Mouse (Mus musculus) midbrain, postnatal 0 days (tissue): Measurements from ENCODE around the gene Trappc2l. TPM values are rescaled to one million over a fixed set of nuclear protein-coding genes. Genes with fewer than 3 reads are reported as not detected.
A peak's percentile ranks its signal among the peaks of the same experiment; 100 is the strongest.
"Not testable (repeated sequence)": the region's sequence is repeated elsewhere in the genome, so short reads cannot be mapped to it uniquely, and the experiment has no call there.

Experiments
- ATAC-seq: fragments of 200-750 bp; cut with Nextera tagmentation; 2 replicates; pipeline ENCODE4 v1.8.0; 2017; ENCODE audit warnings: moderate number of reproducible peaks, mild to moderate bottlenecking, moderate TSS enrichment, moderate library complexity; ENCODE audit not compliant: low FRiP score
- DNase-seq: peaks from one replicate; pipeline ENCODE4 v3.0.0-alpha.2; 2015; ENCODE audit warnings: low spot score
- H3K27ac ChIP-seq: fragments of 300-500 bp; sonication (generic); 2 replicates; pipeline ENCODE4 v1.5.1; 2014; ENCODE audit warnings: low read depth, mild to moderate bottlenecking, low read length, mixed read lengths
- H3K27me3 ChIP-seq: fragments of 300-500 bp; sonication (generic); 2 replicates; pipeline ENCODE4 v1.6.1; 2014; ENCODE audit warnings: low read length, control low read depth, mixed read lengths; ENCODE audit not compliant: insufficient read depth
- H3K36me3 ChIP-seq: fragments of 300-500 bp; sonication (generic); 2 replicates; pipeline ENCODE4 v1.6.1; 2014; ENCODE audit warnings: low read length, control low read depth, mixed read lengths; ENCODE audit not compliant: insufficient read depth
- H3K4me1 ChIP-seq: fragments of 300-500 bp; sonication (generic); 2 replicates; pipeline ENCODE4 v1.6.1; 2014; ENCODE audit warnings: mild to moderate bottlenecking, control low read depth, antibody characterized with exemption, low read length, mixed read lengths; ENCODE audit not compliant: insufficient read depth
- H3K4me2 ChIP-seq: fragments of 300-500 bp; sonication (generic); 2 replicates; pipeline ENCODE4 v1.6.1; 2014; ENCODE audit warnings: low read depth, mild to moderate bottlenecking, low read length, mixed read lengths; ENCODE audit not compliant: poor library complexity, severe bottlenecking
- H3K4me3 ChIP-seq: fragments of 300-500 bp; sonication (generic); 2 replicates; pipeline ENCODE4 v1.5.1; 2014; ENCODE audit warnings: low read depth, mild to moderate bottlenecking, low read length, moderate library complexity
- H3K9ac ChIP-seq: fragments of 300-500 bp; sonication (generic); replicated peaks from 2 replicates; pipeline ENCODE4 v1.6.1; 2014; ENCODE audit warnings: mild to moderate bottlenecking, low read length, moderate library complexity, mixed read lengths; ENCODE audit not compliant: poor library complexity, severe bottlenecking
- H3K9me3 ChIP-seq: fragments of 300-500 bp; sonication (generic); 2 replicates; pipeline ENCODE4 v1.6.1; 2016; ENCODE audit warnings: low read length, control low read depth
- CTCF ChIP-seq: IDR thresholded peaks from 2 replicates; pipeline ENCODE4 v1.5.1; 2016; ENCODE audit warnings: antibody characterized with exemption, mild to moderate bottlenecking
- WGBS: fragments of 180-500 bp; shearing (Covaris S2); extraction: QIAGEN DNeasy Blood & Tissue Kit; methylation state at CpG from one replicate; pipeline ENCODE4 v1.1.7; 2014; 5-methylcytosine and 5-hydroxymethylcytosine counted together
- polyA plus RNA-seq: library from polyadenylated mRNA; unstranded; fragments of >200 nt; fragmentation: Nextera tagmentation; extraction: Ambion mirVana; gene quantifications from 2 replicates; pipeline ENCODE4 v1.2.1, GENCODE M21; 2015
- total RNA-seq: library from RNA; depleted of rRNA; stranded (reverse); fragments of >200 nt; gene quantifications from 2 replicates; pipeline ENCODE4 v1.2.3, GENCODE M21; 2014

Gene Trappc2l
- total and polyA plus RNA-seq, 2 experiments from 2014 or later: 14.1 to 138 TPM

GRCm38 (mm10) chr8:122568881-122569309 is 42.5 kb upstream of the Trappc2l start:
- H3K36me3 ChIP-seq: 0 out of 2 replicates have a peak, but pooled peaks cover 5% of the 10 kb centered on the region
- TF ChIP-seq CTCF: 0 out of 2 replicates have a peak, but pooled peaks have one; percentile 14
- WGBS: 19% methylated on average over 10 of the region's 10 CpGs

GRCm38 (mm10) chr8:122569329-122569728 is 42.1 kb upstream of the Trappc2l start:
- Histone ChIP-seq H3K9ac (no peak overlapping the region), H3K4me1 (peaks cover 15% of the 10 kb centered on the region), H3K36me3 (0 out of 2 replicates have a peak, but pooled peaks cover 5% of the 10 kb centered on the region), H3K4me2 (no peak overlapping the region), H3K4me3 (no peak overlapping the region), H3K9me3 (no peaks in the 10 kb centered on the region), H3K27me3 (no peaks in the 10 kb centered on the region), H3K27ac (no peak overlapping the region)
- ATAC-seq (no peak), DNase-seq (no peak)
- 76% methylated on average over 9 of the region's 9 CpGs for WGBS
- TF ChIP-seq CTCF: no peak

More at GRCm38 (mm10) chr8:122568881-122569309, 42.5 kb upstream of the Trappc2l start:
- no peak overlapping the region for H3K9ac ChIP-seq
- no peaks in the 10 kb centered on the region for H3K27me3 ChIP-seq
- H3K27ac ChIP-seq: no peak overlapping the region
- no peak overlapping the region for H3K4me3 ChIP-seq
- ATAC-seq (no peak), DNase-seq (no peak)
- H3K9me3 ChIP-seq: no peaks in the 10 kb centered on the region
- peaks cover 15% of the 10 kb centered on the region for H3K4me1 ChIP-seq
- H3K4me2 ChIP-seq: peak overlapping the region; percentile 91

GRCm38 (mm10) chr8:122569996-122570395 is 41.4 kb upstream of the Trappc2l start:
- Histone ChIP-seq H3K4me2 (no peak overlapping the region), H3K27ac (no peak overlapping the region), H3K9me3 (no peaks in the 10 kb centered on the region), H3K4me3 (no peak overlapping the region), H3K4me1 (peaks cover 15% of the 10 kb centered on the region), H3K27me3 (no peaks in the 10 kb centered on the region), H3K9ac (no peak overlapping the region), H3K36me3 (peaks cover 5% of the 10 kb centered on the region; the same call in 1 of the 2 replicates)
- DNase-seq (no peak), ATAC-seq (no peak)
- WGBS: 97% methylated on average over 16 of the region's 16 CpGs
- TF ChIP-seq CTCF: no peak

- Histone ChIP-seq H3K27me3 (no peaks in the 10 kb centered on the region), H3K4me3 (no peak overlapping the region), H3K9me3 (no peaks in the 10 kb centered on the region), H3K27ac (no peak overlapping the region), H3K36me3 (peaks cover 5% of the 10 kb centered on the region; the same call in 1 of the 2 replicates), H3K4me1 (peaks cover 26% of the 10 kb centered on the region), H3K4me2 (no peak overlapping the region), H3K9ac (no peak overlapping the region)
- 94% methylated on average over 11 of the region's 11 CpGs for WGBS
- TF ChIP-seq CTCF: no peak
- DNase-seq: no peak
- ATAC-seq: no peak
Observed at GRCm38 (mm10) chr8:122571153-122571552, 40.3 kb upstream of the Trappc2l start.

GRCm38 (mm10) chr8:122571750-122572267 is 39.6 kb upstream of the Trappc2l start:
- no peak for DNase-seq
- H3K9ac ChIP-seq: no peak overlapping the region
- H3K4me2 ChIP-seq: no peak overlapping the region
- TF ChIP-seq CTCF: no peak
- no peak for ATAC-seq
- 92% methylated on average over 17 of the region's 17 CpGs for WGBS
- H3K4me1 ChIP-seq: peaks cover 23% of the 10 kb centered on the region
- H3K4me3 ChIP-seq: no peak overlapping the region
- H3K27ac ChIP-seq: no peak overlapping the region
- no peaks in the 10 kb centered on the region for H3K9me3 ChIP-seq
- peaks cover 5% of the 10 kb centered on the region; the same call in 1 of the 2 replicates for H3K36me3 ChIP-seq
- H3K27me3 ChIP-seq: no peaks in the 10 kb centered on the region

GRCm38 (mm10) chr8:122572751-122573150 is 38.7 kb upstream of the Trappc2l start:
- no peaks in the 10 kb centered on the region for H3K27me3 ChIP-seq
- H3K4me2 ChIP-seq: no peak overlapping the region
- peaks cover 23% of the 10 kb centered on the region for H3K4me1 ChIP-seq
- H3K4me3 ChIP-seq: no peak overlapping the region
- no peak overlapping the region for H3K27ac ChIP-seq
- H3K36me3 ChIP-seq: peaks cover 5% of the 10 kb centered on the region; the same call in 1 of the 2 replicates
- no peak for TF ChIP-seq CTCF
- no peaks in the 10 kb centered on the region for H3K9me3 ChIP-seq
- H3K9ac ChIP-seq: no peak overlapping the region
- no peak for ATAC-seq
- WGBS: 93% methylated on average over 3 of the region's 3 CpGs
- DNase-seq: no peak

- H3K27me3 ChIP-seq, H3K9ac ChIP-seq, H3K27ac ChIP-seq, H3K36me3 ChIP-seq, H3K4me3 ChIP-seq, ATAC-seq, H3K9me3 ChIP-seq, H3K4me2 ChIP-seq: not testable (repeated sequence)
- H3K4me1 ChIP-seq: peaks cover 22% of the 10 kb centered on the region
- 19% methylated on average over 4 of the region's 4 CpGs for WGBS
- DNase-seq: peak; percentile 51
Observed at GRCm38 (mm10) chr8:122573176-122573575, 38.3 kb upstream of the Trappc2l start.
